Mouse (Mus musculus): ENCODE measurements around the gene Rapgef1.

DNA sequence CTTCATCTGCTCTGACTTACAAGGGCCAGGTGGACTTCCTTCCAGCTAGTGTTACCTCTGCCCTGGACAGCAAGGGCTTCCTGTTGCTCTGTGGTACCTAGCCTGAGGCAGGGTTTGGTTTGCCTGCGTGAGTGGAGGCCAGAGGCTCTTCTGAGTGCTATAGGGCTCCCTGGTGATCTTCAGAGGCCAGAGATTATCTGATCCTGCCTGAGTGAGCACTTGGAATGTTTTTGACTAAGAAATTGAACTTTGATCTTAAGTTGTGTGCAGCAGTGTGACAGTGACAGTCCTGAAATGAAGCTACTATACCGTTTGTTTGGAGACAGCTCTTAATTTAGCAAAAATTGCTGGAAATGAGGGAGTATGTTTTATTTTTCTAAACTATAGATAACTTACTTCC is 55.0 kb downstream of the Rapgef1 start:
- no peak for TF ChIP-seq CTCF (IDR thresholded peaks at IDR 0.05; ENCODE audit: low read depth, low read length)
- TF ChIP-seq GATA2 (IDR thresholded peaks at IDR 0.05; ENCODE audit: borderline replicate concordance, low read depth, low read length): no peak
- TF ChIP-seq GATA1 (IDR thresholded peaks at IDR 0.05; ENCODE audit: borderline replicate concordance, low read length): no peak
- no peak for TF ChIP-seq POLR2AphosphoS5 (IDR thresholded peaks at IDR 0.05; ENCODE audit: insufficient replicate concordance, low read depth, low read length)
- TF ChIP-seq TAL1 (conservative IDR thresholded peaks at IDR 0.05; ENCODE audit: low read depth, low read length): no peak

Measured in G1E (cell line).